Mouse (Mus musculus) CD4-positive, CD25-positive, alpha-beta regulatory T cell, adult 2 months (primary cell): ENCODE data around the gene Nabp2.

Source experiments
- DNase-seq: peaks from one replicate; pipeline ENCODE4 v3.0.0-alpha.2; 2012; ENCODE audit warnings: low read depth, low spot score

Nabp2 gene

GRCm38 (mm10) chr10:128388941-128389340 is 22.4 kb downstream of the Nabp2 start:
- no peak for DNase-seq

GRCm38 (mm10) chr10:128385902-128386301 is 25.4 kb downstream of the Nabp2 start:
- no peak for DNase-seq

- no peak for DNase-seq
Observed at GRCm38 (mm10) chr10:128382482-128382881, 28.8 kb downstream of the Nabp2 start.

- DNase-seq, result peak; percentile 60
Observed at GRCm38 (mm10) chr10:128380565-128380964, 30.7 kb downstream of the Nabp2 start.

GRCm38 (mm10) chr10:128379260-128379659 is 32.0 kb downstream of the Nabp2 start:
- DNase-seq, result no peak

- no peak for DNase-seq
Observed at GRCm38 (mm10) chr10:128378462-128378861, 32.8 kb downstream of the Nabp2 start.

- DNase-seq, result no peak
Observed at GRCm38 (mm10) chr10:128377940-128378448, 33.3 kb downstream of the Nabp2 start.

GRCm38 (mm10) chr10:128377222-128377939 is 33.9 kb downstream of the Nabp2 start:
- DNase-seq, result no peak

GRCm38 (mm10) chr10:128376455-128377211 is 34.7 kb downstream of the Nabp2 start, which contains the start of gene Ankrd52:
Gene Ankrd52, plus strand, starts transcription at chr10:128377115.
- DNase-seq, result peak; percentile 92

GRCm38 (mm10) chr10:128376099-128376454 is 35.2 kb downstream of the Nabp2 start:
- no peak for DNase-seq

GRCm38 (mm10) chr10:128374393-128374792 is 36.9 kb downstream of the Nabp2 start:
- DNase-seq, result peak; percentile 61

- no peak for DNase-seq
Observed at GRCm38 (mm10) chr10:128372989-128373748, 38.1 kb downstream of the Nabp2 start.

GRCm38 (mm10) chr10:128372142-128372541 is 39.1 kb downstream of the Nabp2 start:
- no peak for DNase-seq

- no peak for DNase-seq
Observed at GRCm38 (mm10) chr10:128370601-128371000, 40.7 kb downstream of the Nabp2 start.

GRCm38 (mm10) chr10:128370021-128370420 is 41.3 kb downstream of the Nabp2 start:
- no peak for DNase-seq

GRCm38 (mm10) chr10:128369599-128369998 is 41.7 kb downstream of the Nabp2 start:
- DNase-seq, result no peak

GRCm38 (mm10) chr10:128369218-128369543 is 42.1 kb downstream of the Nabp2 start:
- DNase-seq, result no peak

GRCm38 (mm10) chr10:128368402-128369217 is 42.7 kb downstream of the Nabp2 start, which contains the start of gene Coq10a:
Gene Coq10a, minus strand, starts transcription at chr10:128368997.
- DNase-seq, result peak; percentile 94

- no peak for DNase-seq
Observed at GRCm38 (mm10) chr10:128367899-128368401, 43.3 kb downstream of the Nabp2 start.

- peak; percentile 52 for DNase-seq
Observed at GRCm38 (mm10) chr10:128362568-128362967, 48.7 kb downstream of the Nabp2 start.

GRCm38 (mm10) chr10:128361836-128362235 is 49.5 kb downstream of the Nabp2 start:
- DNase-seq, result no peak
